Comparison of ENCODE assay signal across 29 mouse cellular contexts in genomic region chr11:116591621-116592020, GRCm38 (mm10). TPM values are rescaled to one million over a fixed set of nuclear protein-coding genes. Genes with fewer than 3 reads are reported as not detected.
DNase-seq lines count a peak whose midpoint lies in the region; ATAC-seq and TF ChIP-seq lines count a peak whose summit lies in the region.
"Had no signal": no experiment of that assay in that cellular context is flagged by ENCODE, and none has a peak within 500 bp of the region (broad histone marks: within the 10 kb centered on the region; RNA-seq: fewer than 3 reads in every experiment).

No protein-coding gene starts in this region.

- in situ Hi-C loops in ES-E14 (cut with MboI; ENCODE audit: low sequenced_read_pairs in 2 of 2, unreplicated experiment in 2 of 2), result no loop called here

- H3K9me3 ChIP-seq in ES-E14 (ENCODE audit: control insufficient read depth, insufficient read depth, low read depth, low read length), result no peaks in the 10 kb centered on the region
- H3K9me3 ChIP-seq in limb, embryonic 10.5 days (replicated peaks), result no peaks in the 10 kb centered on the region
- no peaks in the 10 kb centered on the region for H3K9me3 ChIP-seq in hindbrain, embryonic 14.5 days (ENCODE audit: control insufficient read depth, low read length)
- H3K9me3 ChIP-seq in forebrain, embryonic 15.5 days, result no peaks in the 10 kb centered on the region
- H3K9me3 ChIP-seq: G1E had no signal

- WGBS in limb, embryonic 10.5 days, result 89% methylated on average over 4 of the region's 4 CpGs
- 89% methylated on average over 4 of the region's 4 CpGs for WGBS in hindbrain, embryonic 14.5 days
- WGBS in forebrain, embryonic 15.5 days, result 85% methylated on average over 4 of the region's 4 CpGs

- H3K4me1 ChIP-seq in ES-E14 (ENCODE audit: control insufficient read depth in 2 of 2, insufficient read depth in 2 of 2, low read length in 2 of 2, poor library complexity in 1 of 2), result peaks cover 3 to 22% of the 10 kb centered on the region in 2 experiments
- H3K4me1 ChIP-seq in limb, embryonic 10.5 days, result peaks cover 33% of the 10 kb centered on the region
- peaks cover 7% of the 10 kb centered on the region; the same call in 1 of the 2 replicates for H3K4me1 ChIP-seq in hindbrain, embryonic 14.5 days (replicated peaks; ENCODE audit: control insufficient read depth, insufficient read depth, low read length)
- peaks cover 33% of the 10 kb centered on the region for H3K4me1 ChIP-seq in forebrain, embryonic 15.5 days

- H3K27ac ChIP-seq in ES-E14 (ENCODE audit: insufficient read depth, low read depth, low read length, poor library complexity, severe bottlenecking), result no peak overlapping the region
- H3K27ac ChIP-seq in limb, embryonic 10.5 days, result 0 out of 2 replicates have a peak overlapping the region, but pooled peaks have one; percentile 19
- H3K27ac ChIP-seq in hindbrain, embryonic 14.5 days, result no peak overlapping the region
- no peak overlapping the region for H3K27ac ChIP-seq in forebrain, embryonic 15.5 days (replicated peaks)

- no peak for ATAC-seq in hindbrain, embryonic 14.5 days (ENCODE audit: low FRiP score)
- no peak for ATAC-seq in forebrain, embryonic 15.5 days (replicated peaks)

- H3K4me2 ChIP-seq in hindbrain, embryonic 14.5 days (replicated peaks), result no peak overlapping the region
- no peak overlapping the region for H3K4me2 ChIP-seq in forebrain, embryonic 15.5 days (replicated peaks)

- H3K9ac ChIP-seq in ES-E14 (ENCODE audit: insufficient read depth, low read depth, low read length, poor library complexity, severe bottlenecking), result peak overlapping the region; percentile 18; the same call in 1 of the 2 replicates
- H3K9ac ChIP-seq in hindbrain, embryonic 14.5 days, result no peak overlapping the region
- H3K9ac ChIP-seq in forebrain, embryonic 15.5 days (replicated peaks), result no peak overlapping the region

- no peaks in the 10 kb centered on the region for H3K36me3 ChIP-seq in ES-E14 (ENCODE audit: control insufficient read depth, insufficient read depth, low read length, poor library complexity, severe bottlenecking)
- H3K36me3 ChIP-seq in limb, embryonic 10.5 days, result no peaks in the 10 kb centered on the region
- no peaks in the 10 kb centered on the region for H3K36me3 ChIP-seq in hindbrain, embryonic 14.5 days (replicated peaks; ENCODE audit: control insufficient read depth, insufficient read depth)
- no peaks in the 10 kb centered on the region for H3K36me3 ChIP-seq in forebrain, embryonic 15.5 days
- H3K36me3 ChIP-seq: G1E had no signal

- no peak overlapping the region for H3K4me3 ChIP-seq in ES-E14 (ENCODE audit: insufficient read depth in 1 of 2, low read depth in 1 of 2, low read length in 2 of 2, poor library complexity in 1 of 2, severe bottlenecking in 1 of 2)
- no peak overlapping the region for H3K4me3 ChIP-seq in limb, embryonic 10.5 days
- H3K4me3 ChIP-seq in hindbrain, embryonic 14.5 days (replicated peaks; ENCODE audit: low read length), result no peak overlapping the region
- no peak overlapping the region for H3K4me3 ChIP-seq in forebrain, embryonic 15.5 days

- peaks cover 22% of the 10 kb centered on the region for H3K27me3 ChIP-seq in limb, embryonic 10.5 days (ENCODE audit: low read depth, poor library complexity, severe bottlenecking)
- H3K27me3 ChIP-seq in hindbrain, embryonic 14.5 days (ENCODE audit: control insufficient read depth, insufficient read depth, low read length), result no peaks in the 10 kb centered on the region
- H3K27me3 ChIP-seq in forebrain, embryonic 15.5 days, result no peaks in the 10 kb centered on the region
- H3K27me3 ChIP-seq: Patski had no signal

- DNase-seq in ES-CJ7 (ENCODE audit: low read depth, low spot score) (peak; percentile 73), ES-E14 (ENCODE audit: low read depth, low spot score) (no peak), R1 (ENCODE audit: low read depth, low spot score) (peak; percentile 63)
- no peak for DNase-seq in limb, embryonic 10.5 days (ENCODE audit: low spot score)
- no peak for DNase-seq in hindbrain, embryonic 14.5 days (ENCODE audit: low spot score)
- no peak for DNase-seq in retina, embryonic 14.5 days (ENCODE audit: low spot score)
- DNase-seq in kidney, postnatal 10 days, result no peak
- DNase-seq: adrenal gland, adult 2 months; adrenal gland, adult 8-10 months; adrenal gland, postnatal 10 days; adrenal gland, postnatal 14 days; adrenal gland, postnatal 25 days; adrenal gland, postnatal 36 days; B cell, adult 2 months; cerebellum, adult 11 months; cerebellum, adult 11-12 months; cerebellum, adult 18-20 months; cerebellum, adult 2 months; cerebellum, adult 8-10 months had no signal

TF ChIP-seq in ES-E14, 5 proteins besides CTCF, POLR2A, EP300 and RAD21:
- TF ChIP-seq HCFC1 (IDR thresholded peaks at IDR 0.05; ENCODE audit: borderline replicate concordance, insufficient read depth, low read length) (no peak), ZC3H11A (IDR thresholded peaks at IDR 0.05; ENCODE audit: borderline replicate concordance, low read depth, low read length) (no peak), CHD2 (IDR thresholded peaks at IDR 0.05; ENCODE audit: low read depth, low read length) (no peak)
TF ChIP-seq in ES-E14: peak in this region for 0.

RNA-seq across cellular contexts. Expression of gene Aanat, which starts 5.4 kb away (rescaled TPM):
- 0.16 and 0.94 TPM in 2 replicates for total RNA-seq in ES-E14 (2012; rRNA removed)
- not detected in 2 replicates for polyA plus RNA-seq in limb, embryonic 10.5 days (2016; fragmentation: Nextera tagmentation; extraction: Ambion mirVana)
- polyA plus RNA-seq in hindbrain, embryonic 14.5 days (2014; fragmentation: Nextera tagmentation; extraction: Ambion mirVana), result 0.15 TPM in 1 of 2 replicates, not detected in the other
- 0.15 TPM in 1 of 2 replicates, not detected in the other for polyA plus RNA-seq in forebrain, embryonic 15.5 days (2015; fragmentation: Nextera tagmentation; extraction: Ambion mirVana)
- total RNA-seq: adrenal gland, adult 18-20 months; adrenal gland, adult 2 months; adrenal gland, adult 8-10 months; adrenal gland, postnatal 10 days; adrenal gland, postnatal 14 days; adrenal gland, postnatal 25 days; adrenal gland, postnatal 36 days; adrenal gland, postnatal 4 days; CH12.LX; G1E; MEL had no signal
- polyA plus RNA-seq: activated CD4-positive, CD25-positive, alpha-beta regulatory T cell, adult 4 months; adrenal gland, adult 2 months; C2C12; CD4-positive, CD25-positive, alpha-beta regulatory T cell, adult 4 months; G1E; Patski had no signal

RNA-seq across cellular contexts. Expression of gene Ube2o, which starts 10.4 kb away (rescaled TPM):
- 45.2 and 50.0 TPM in 2 replicates for total RNA-seq in ES-E14 (2012; rRNA removed)
- 12.7 and 16.4 TPM in 2 replicates for polyA plus RNA-seq in limb, embryonic 10.5 days (2016; fragmentation: Nextera tagmentation; extraction: Ambion mirVana)
- polyA plus RNA-seq in hindbrain, embryonic 14.5 days (2014; fragmentation: Nextera tagmentation; extraction: Ambion mirVana), result 27.5 and 28.5 TPM in 2 replicates
- 22.4 and 27.3 TPM in 2 replicates for polyA plus RNA-seq in forebrain, embryonic 15.5 days (2015; fragmentation: Nextera tagmentation; extraction: Ambion mirVana)

RNA-seq across cellular contexts. Expression of gene Rhbdf2, which starts 35.2 kb away (rescaled TPM):
- 29.3 and 53.8 TPM in 2 replicates for total RNA-seq in ES-E14 (2012; rRNA removed)
- polyA plus RNA-seq in limb, embryonic 10.5 days (2016; fragmentation: Nextera tagmentation; extraction: Ambion mirVana), result 4.4 and 5.2 TPM in 2 replicates
- polyA plus RNA-seq in hindbrain, embryonic 14.5 days (2014; fragmentation: Nextera tagmentation; extraction: Ambion mirVana), result 1.1 and 1.2 TPM in 2 replicates
- 1.3 and 1.4 TPM in 2 replicates for polyA plus RNA-seq in forebrain, embryonic 15.5 days (2015; fragmentation: Nextera tagmentation; extraction: Ambion mirVana)

Comparison
In these comparisons a context has a peak if more than half of its experiments do, and no peak if none do; other contexts are left out.
1. DNase-seq: peak in ES-CJ7 (single experiment) and R1 (single experiment); none in ES-E14 (single experiment), limb, embryonic 10.5 days (single experiment), hindbrain, embryonic 14.5 days (single experiment), retina, embryonic 14.5 days (single experiment) and kidney, postnatal 10 days (single experiment).